Mouse (Mus musculus) gastrocnemius, adult 2 months (tissue): ENCODE data around the gene Ccdc28b. TPM values are rescaled to one million over a fixed set of nuclear protein-coding genes. Genes with fewer than 3 reads are reported as not detected.

Source experiments
- DNase-seq: peaks from one replicate; pipeline ENCODE4 v3.0.0; 2022
- H3K27ac ChIP-seq: fragments of 200-600 bp; 2 replicates; pipeline ENCODE4 v1.8.1; 2022; ENCODE audit warnings: mild to moderate bottlenecking
- H3K4me3 ChIP-seq: fragments of 200-600 bp; 2 replicates; pipeline ENCODE4 v1.8.1; 2022; ENCODE audit warnings: mild to moderate bottlenecking, moderate library complexity
- CTCF ChIP-seq: fragments of 200-600 bp; IDR thresholded peaks from 2 replicates; pipeline ENCODE4 v1.8.1; 2022; ENCODE audit warnings: antibody characterized with exemption, mild to moderate bottlenecking, moderate library complexity
- intact Hi-C: fragments of 180-260 bp; cut with DNase I; formaldehyde crosslinking; loops from one replicate; pipeline ENCODE4 v1.15.1; 2025
- total RNA-seq, 2 experiments: library from RNA; stranded (reverse); gene quantifications; 2 replicates each; pipeline ENCODE4 v1.2.3; 2021

Ccdc28b gene
- total RNA-seq, 2 experiments from 2014 or later, result 31.1 to 38.4 TPM

- intact Hi-C loops, result no loop called here
- TF ChIP-seq CTCF, result no peak
- peak overlapping the region; percentile 86 for H3K4me3 ChIP-seq
- no peak for DNase-seq
- peak overlapping the region; percentile 96 for H3K27ac ChIP-seq
These were observed 1.5 kb downstream of the Ccdc28b start for GRCm38 (mm10) chr4:129622120-129622802.

GRCm38 (mm10) chr4:129621283-129621841, 2.4 kb downstream of the Ccdc28b start:
- peak; percentile 60 for DNase-seq
- Histone ChIP-seq H3K4me3 (peak overlapping the region; percentile 86), H3K27ac (peak overlapping the region; percentile 96)
- no peak for TF ChIP-seq CTCF
- intact Hi-C loops, result no loop called here

GRCm38 (mm10) chr4:129620419-129621282, 3.1 kb downstream of the Ccdc28b start:
- intact Hi-C loops, result no loop called here
- DNase-seq, result no peak
- TF ChIP-seq CTCF, result no peak
- Histone ChIP-seq H3K27ac (peak overlapping the region; percentile 96), H3K4me3 (peak overlapping the region; percentile 86)

GRCm38 (mm10) chr4:129618786-129619691, 4.7 kb downstream of the Ccdc28b start, which contains the start of gene Iqcc:
TSS of gene Iqcc (minus strand) at chr4:129619099.
- peak within 1 kb of the TSS; percentile 79 for H3K4me3 ChIP-seq
- H3K27ac ChIP-seq, result peak within 1 kb of the TSS; percentile 96
- intact Hi-C loops, result no loop called here
- DNase-seq, result peak; percentile 98
- TF ChIP-seq CTCF, result no peak

GRCm38 (mm10) chr4:129618031-129618430, 5.7 kb downstream of the Ccdc28b start:
- no peak for DNase-seq
- H3K4me3 ChIP-seq, result peak overlapping the region; percentile 79
- TF ChIP-seq CTCF, result no peak
- intact Hi-C loops, result no loop called here
- H3K27ac ChIP-seq, result peak overlapping the region; percentile 96

GRCm38 (mm10) chr4:129617121-129617641, 6.6 kb downstream of the Ccdc28b start:
- DNase-seq, result no peak
- intact Hi-C loops, result no loop called here
- TF ChIP-seq CTCF, result no peak
- Histone ChIP-seq H3K4me3 (no peak overlapping the region), H3K27ac (no peak overlapping the region)

- no peak for DNase-seq
- no peak overlapping the region for H3K27ac ChIP-seq
- no peak overlapping the region for H3K4me3 ChIP-seq
- intact Hi-C loops, result no loop called here
- no peak for TF ChIP-seq CTCF
These were observed 7.1 kb downstream of the Ccdc28b start for GRCm38 (mm10) chr4:129616631-129617030.

GRCm38 (mm10) chr4:129615801-129616290, 7.9 kb downstream of the Ccdc28b start:
- Histone ChIP-seq H3K4me3 (no peak overlapping the region), H3K27ac (peak overlapping the region; percentile 20; the same call in 1 of the 2 replicates)
- no peak for TF ChIP-seq CTCF
- intact Hi-C loops, result no loop called here
- no peak for DNase-seq

GRCm38 (mm10) chr4:129614093-129614492, 9.7 kb downstream of the Ccdc28b start, which contains the start of gene Dcdc2b:
TSS of gene Dcdc2b (minus strand) at chr4:129614257.
- intact Hi-C loops, result no loop called here
- no peak for DNase-seq
- no peak within 1 kb of the TSS for H3K27ac ChIP-seq
- no peak within 1 kb of the TSS for H3K4me3 ChIP-seq
- no peak for TF ChIP-seq CTCF

- intact Hi-C loops, result no loop called here
- TF ChIP-seq CTCF, result no peak
- no peak for DNase-seq
- Histone ChIP-seq H3K4me3 (no peak overlapping the region), H3K27ac (no peak overlapping the region)
These were observed 13.3 kb downstream of the Ccdc28b start for GRCm38 (mm10) chr4:129610472-129610871.

GRCm38 (mm10) chr4:129610026-129610425, 13.7 kb downstream of the Ccdc28b start:
- intact Hi-C loops, result no loop called here
- Histone ChIP-seq H3K4me3 (no peak overlapping the region), H3K27ac (no peak overlapping the region)
- no peak for TF ChIP-seq CTCF
- DNase-seq, result no peak
